Mouse (Mus musculus) ES-E14 (cell line): ENCODE data around the gene Guca2b.

Experiments
- HCFC1 ChIP-seq: IDR thresholded peaks from 2 replicates; pipeline ENCODE4 v1.6.1; 2012; ENCODE audit warnings: low read length, inconsistent platforms, borderline replicate concordance; ENCODE audit not compliant: insufficient read depth
- MAFK ChIP-seq: IDR thresholded peaks from 2 replicates; pipeline ENCODE4 v1.6.1; 2014; ENCODE audit warnings: mild to moderate bottlenecking, low read depth, low read length, inconsistent platforms; ENCODE audit not compliant: insufficient read depth
- ZC3H11A ChIP-seq: IDR thresholded peaks from 2 replicates; pipeline ENCODE4 v1.6.1; 2012; ENCODE audit warnings: low read depth, mild to moderate bottlenecking, inconsistent platforms, low read length, borderline replicate concordance
- ZNF384 ChIP-seq: IDR thresholded peaks from 2 replicates; pipeline ENCODE4 v1.6.1; 2012; ENCODE audit warnings: low read depth, low read length, inconsistent platforms

GRCm38 (mm10) chr4:119668596-119668995, 9.8 kb upstream of the Guca2b start:
- TF ChIP-seq HCFC1: no peak
- no peak for TF ChIP-seq MAFK
- no peak for TF ChIP-seq ZNF384
- no peak for TF ChIP-seq ZC3H11A
